Mouse (Mus musculus) C2C12 (cell line): ENCODE measurements around the gene Gapvd1. TPM values are rescaled to one million over a fixed set of nuclear protein-coding genes. Genes with fewer than 3 reads are reported as not detected.

Experiments used
- H3K27me3 ChIP-seq: one replicate; pipeline ENCODE4 v1.6.1; 2011; ENCODE audit not compliant: control insufficient read depth, insufficient read depth, insufficient read length
- H3K36me3 ChIP-seq: one replicate; pipeline ENCODE4 v1.6.1; 2011; ENCODE audit not compliant: control insufficient read depth, insufficient read depth
- H3K4me3 ChIP-seq: one replicate; pipeline ENCODE4 v1.5.1; 2011; ENCODE audit warnings: mild to moderate bottlenecking, control low read depth; ENCODE audit not compliant: poor library complexity, insufficient read depth, severe bottlenecking
- H3K79me2 ChIP-seq: one replicate; pipeline ENCODE4 v1.6.1; 2011; ENCODE audit not compliant: control insufficient read depth, insufficient read depth
- H3K79me3 ChIP-seq: one replicate; pipeline ENCODE4 v1.6.1; 2011; ENCODE audit warnings: low read depth, control low read depth
- H3ac ChIP-seq: one replicate; pipeline ENCODE3; 2011; ENCODE audit warnings: low read depth; ENCODE audit not compliant: control insufficient read depth, insufficient read length
- CEBPB ChIP-seq: IDR thresholded peaks from one replicate; pipeline ENCODE4 v1.6.1; 2011; ENCODE audit warnings: low read depth, mild to moderate bottlenecking, control low read depth, moderate library complexity
- CTCF ChIP-seq: IDR thresholded peaks from one replicate; pipeline ENCODE4 v1.5.1; 2011; ENCODE audit not compliant: control insufficient read depth, insufficient read depth, insufficient read length
- FOSL1 ChIP-seq: IDR thresholded peaks from one replicate; pipeline ENCODE4 v1.8.0; 2011; ENCODE audit warnings: mild to moderate bottlenecking, low read length; ENCODE audit not compliant: poor library complexity, insufficient read depth, severe bottlenecking
- MAX ChIP-seq: IDR thresholded peaks from one replicate; pipeline ENCODE4 v1.6.1; 2011; ENCODE audit warnings: mild to moderate bottlenecking, control low read depth
- MYOD1 ChIP-seq: IDR thresholded peaks from one replicate; pipeline ENCODE4 v1.6.1; 2011; ENCODE audit warnings: low read depth; ENCODE audit not compliant: control insufficient read depth, insufficient read length
- MYOG ChIP-seq: IDR thresholded peaks from one replicate; pipeline ENCODE4 v1.6.1; 2011; ENCODE audit not compliant: control insufficient read depth, insufficient read length; ENCODE audit errors: extremely low read depth
- USF1 ChIP-seq: IDR thresholded peaks from one replicate; pipeline ENCODE4 v1.6.1; 2011; ENCODE audit warnings: low read depth, mild to moderate bottlenecking, control low read depth, moderate library complexity
- polyA plus RNA-seq: library from polyadenylated mRNA; unstranded; fragments of >200 nt; fragmentation: generic; extraction: Trizol; gene quantifications from one replicate; pipeline ENCODE4 v1.2.1, GENCODE M21; 2012; ENCODE audit warnings: missing spikeins

The Gapvd1 gene
- polyA plus RNA-seq, 1 experiment, result 23.6 TPM

- H3K79me2 ChIP-seq, result no peaks in the 10 kb centered on the region
- H3ac ChIP-seq, result no peak overlapping the region
- no peaks in the 10 kb centered on the region for H3K27me3 ChIP-seq
- peaks cover 62% of the 10 kb centered on the region for H3K36me3 ChIP-seq
- H3K4me3 ChIP-seq, result no peak overlapping the region
- TF ChIP-seq FOSL1, result no peak
- no peak for TF ChIP-seq MYOD1
- no peak for TF ChIP-seq USF1
- no peak for TF ChIP-seq MAX
- no peak for TF ChIP-seq CEBPB
- TF ChIP-seq CTCF, result no peak
- no peak for TF ChIP-seq MYOG
- no peaks in the 10 kb centered on the region for H3K79me3 ChIP-seq
These were observed 35.2 kb upstream of the Gapvd1 start for GRCm38 (mm10) chr2:34790282-34790681.

- Histone ChIP-seq H3K36me3 (peaks cover 72% of the 10 kb centered on the region), H3K79me3 (no peaks in the 10 kb centered on the region), H3K4me3 (no peak overlapping the region), H3K27me3 (no peaks in the 10 kb centered on the region), H3K79me2 (no peaks in the 10 kb centered on the region), H3ac (no peak overlapping the region)
- peak; percentile 19 for TF ChIP-seq MAX
- TF ChIP-seq USF1, result no peak
- peak; percentile 66 for TF ChIP-seq CTCF
These were observed 29.1 kb upstream of the Gapvd1 start for GRCm38 (mm10) chr2:34784085-34784484.

- no peak for TF ChIP-seq MYOG
- no peak for TF ChIP-seq CTCF
- no peak for TF ChIP-seq CEBPB
- no peak for TF ChIP-seq FOSL1
- no peak for TF ChIP-seq USF1
- TF ChIP-seq MAX, result no peak
- TF ChIP-seq MYOD1, result no peak
- Histone ChIP-seq H3K79me2 (no peaks in the 10 kb centered on the region), H3K27me3 (no peaks in the 10 kb centered on the region), H3K4me3 (no peak overlapping the region), H3K36me3 (peaks cover 72% of the 10 kb centered on the region), H3K79me3 (no peaks in the 10 kb centered on the region), H3ac (no peak overlapping the region)
These were observed 28.3 kb upstream of the Gapvd1 start for GRCm38 (mm10) chr2:34783064-34784020.

DNA sequence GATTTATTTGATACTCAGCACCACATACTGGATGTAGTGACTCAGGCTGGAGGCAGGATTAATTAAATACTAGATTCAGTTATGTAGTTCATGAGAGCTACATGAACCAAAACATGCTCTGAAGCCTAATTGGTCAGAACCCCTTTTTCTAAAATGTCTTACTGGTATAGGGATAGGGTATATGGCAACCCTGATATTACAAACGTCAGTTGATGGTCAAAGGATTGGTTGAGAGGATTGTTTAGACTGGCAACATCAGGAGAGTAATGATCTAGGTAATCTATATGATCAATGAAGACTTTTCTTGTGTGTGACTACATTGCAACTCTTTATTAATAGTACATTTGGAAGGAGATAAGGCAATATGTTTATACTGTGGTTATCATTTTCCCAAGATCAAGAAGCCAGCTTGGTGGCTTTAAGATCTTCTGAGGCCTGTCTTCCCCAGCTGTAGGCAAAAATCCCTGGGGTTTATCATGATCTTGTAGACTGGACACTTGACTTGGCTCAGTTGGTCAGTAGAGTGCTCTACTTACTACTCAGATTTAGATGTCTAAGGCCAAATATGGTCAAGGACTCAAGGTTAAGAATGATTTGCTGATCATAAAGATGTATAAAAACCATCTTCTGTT, 22.3 kb upstream of the Gapvd1 start:
- Histone ChIP-seq H3K27me3 (no peaks in the 10 kb centered on the region), H3K36me3 (peaks cover 87% of the 10 kb centered on the region), H3K79me2 (peaks cover 57% of the 10 kb centered on the region), H3K79me3 (peaks cover 51% of the 10 kb centered on the region), H3K4me3 (no peak overlapping the region), H3ac (no peak overlapping the region)
- TF ChIP-seq USF1, result no peak

- Histone ChIP-seq H3K27me3 (no peaks in the 10 kb centered on the region), H3K36me3 (peaks cover 69% of the 10 kb centered on the region), H3K4me3 (no peak overlapping the region), H3K79me3 (peaks cover 64% of the 10 kb centered on the region), H3ac (no peak overlapping the region), H3K79me2 (peaks cover 77% of the 10 kb centered on the region)
- TF ChIP-seq MYOG (no peak), USF1 (no peak), MAX (no peak)
These were observed 19.5 kb upstream of the Gapvd1 start for GRCm38 (mm10) chr2:34774493-34774892.

DNA sequence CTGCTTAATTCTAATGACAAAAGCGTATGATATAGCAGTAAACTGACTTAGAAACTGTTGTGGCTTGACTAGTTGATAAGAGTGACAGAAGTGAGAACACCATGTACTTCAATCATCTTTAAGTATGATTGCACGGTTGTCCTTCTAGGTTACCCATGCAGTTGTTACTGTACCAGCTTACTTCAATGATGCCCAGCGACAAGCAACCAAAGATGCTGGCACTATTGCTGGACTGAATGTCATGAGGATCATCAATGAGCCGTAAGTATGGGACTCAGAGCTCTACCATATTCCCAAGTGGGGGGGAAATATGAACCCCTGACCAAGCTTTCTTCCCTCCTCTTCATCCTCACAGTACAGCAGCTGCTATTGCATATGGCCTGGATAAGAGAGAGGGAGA, 18.6 kb upstream of the Gapvd1 start:
- Histone ChIP-seq H3K4me3 (peak overlapping the region; percentile 97), H3K27me3 (no peaks in the 10 kb centered on the region), H3K79me2 (peaks cover 77% of the 10 kb centered on the region), H3ac (no peak overlapping the region), H3K36me3 (peaks cover 61% of the 10 kb centered on the region), H3K79me3 (peaks cover 64% of the 10 kb centered on the region)
- TF ChIP-seq MYOG, result no peak
